Mouse (Mus musculus) CH12.LX (cell line): ENCODE measurements at regions not wholly inside any gene's neighbourhood (a gene's known extent, or its start where the extent isn't known, plus 50 kb on each side); places are given as distances from the start of the nearest gene placed in this dataset.

ENCODE experiments used
- DNase-seq: peaks from one replicate; pipeline ENCODE4 v3.0.0-alpha.2; 2013; ENCODE audit errors: extremely low read depth
- H3K27ac ChIP-seq: 2 replicates; pipeline ENCODE4 v1.5.1; 2012; ENCODE audit warnings: low read depth, mild to moderate bottlenecking, control low read depth, moderate library complexity; ENCODE audit not compliant: insufficient read depth
- H3K27me3 ChIP-seq: replicated peaks from 2 replicates; pipeline ENCODE3; 2012; ENCODE audit warnings: inconsistent platforms
- H3K36me3 ChIP-seq, 2 experiments: replicated peaks in 1 of 2; 2 replicates each; pipeline versions ENCODE3 to v1.6.1; 2012; ENCODE audit warnings: inconsistent platforms in 1 of 2, low read length in 1 of 2, mild to moderate bottlenecking in 1 of 2, mixed read lengths in 1 of 2, moderate library complexity in 1 of 2; ENCODE audit not compliant: control insufficient read depth in 1 of 2, insufficient read depth in 1 of 2
- H3K4me1 ChIP-seq, 2 experiments: 2 replicates each; pipeline ENCODE4 v1.6.1; 2012; ENCODE audit warnings: inconsistent platforms in 1 of 2, moderate library complexity in 1 of 2; ENCODE audit not compliant: insufficient read depth in 2 of 2, control insufficient read depth in 1 of 2
- H3K4me2 ChIP-seq: 2 replicates; pipeline ENCODE4 v1.6.1; 2012; ENCODE audit warnings: low read depth, mild to moderate bottlenecking, control low read depth; ENCODE audit not compliant: poor library complexity, insufficient read depth, severe bottlenecking
- H3K4me3 ChIP-seq, 3 experiments: fragments of 150-350 bp in 1 of 3; sonication (generic) in 1 of 3; replicated peaks in 1 of 3; 2 replicates each; pipeline versions ENCODE3 to v1.5.1; 2011 to 2012; ENCODE audit warnings: low read depth in 2 of 3, low read length in 2 of 3, mild to moderate bottlenecking in 2 of 3, moderate library complexity in 2 of 3, control low read depth in 1 of 3, improper control_type of control experiment in 1 of 3, inconsistent platforms in 1 of 3, mixed read lengths in 1 of 3; ENCODE audit not compliant: poor library complexity in 1 of 3
- H3K79me2 ChIP-seq: replicated peaks from 2 replicates; pipeline ENCODE4 v1.6.1; 2012; ENCODE audit warnings: mild to moderate bottlenecking, moderate library complexity; ENCODE audit not compliant: control insufficient read depth, poor library complexity, insufficient read depth, severe bottlenecking; ENCODE audit errors: extremely low read depth
- H3K9ac ChIP-seq: 2 replicates; pipeline ENCODE4 v1.6.1; 2012; ENCODE audit warnings: low read depth, mild to moderate bottlenecking, control low read depth, moderate library complexity; ENCODE audit not compliant: insufficient read depth
- H3K9me3 ChIP-seq: replicated peaks from 2 replicates; pipeline ENCODE3; 2012; ENCODE audit warnings: low read length, inconsistent platforms, mixed read lengths
- CHD1 ChIP-seq: IDR thresholded peaks from 2 replicates; pipeline ENCODE4 v1.6.1; 2012; ENCODE audit warnings: low read depth, low read length, improper control_type of control experiment, inconsistent platforms
- CTCF ChIP-seq, 2 experiments: IDR thresholded peaks in 1 of 2; conservative IDR thresholded peaks in 1 of 2; 2 replicates each; pipeline ENCODE4 v1.5.1; 2011 to 2012; ENCODE audit warnings: low read depth in 2 of 2, low read length in 2 of 2, improper control_type of control experiment in 1 of 2, inconsistent platforms in 1 of 2, mild to moderate bottlenecking in 1 of 2, moderate library complexity in 1 of 2
- ELF1 ChIP-seq: IDR thresholded peaks from 2 replicates; pipeline ENCODE4 v1.6.1; 2014; ENCODE audit warnings: low read depth, mild to moderate bottlenecking, inconsistent platforms, low read length, improper control_type of control experiment
- EP300 ChIP-seq: IDR thresholded peaks from 2 replicates; pipeline ENCODE4 v1.6.1; 2011; ENCODE audit warnings: low read length, improper control_type of control experiment
- ETS1 ChIP-seq: conservative IDR thresholded peaks from 2 replicates; pipeline ENCODE4 v1.6.1; 2012; ENCODE audit warnings: low read depth, mild to moderate bottlenecking, inconsistent platforms, low read length, improper control_type of control experiment, moderate library complexity
- GABPA ChIP-seq: IDR thresholded peaks from 2 replicates; pipeline ENCODE4 v1.6.1; 2012; ENCODE audit warnings: low read depth, low read length, improper control_type of control experiment, inconsistent platforms; ENCODE audit not compliant: insufficient replicate concordance
- IRF4 ChIP-seq: IDR thresholded peaks from 2 replicates; pipeline ENCODE4 v1.6.1; 2014; ENCODE audit warnings: low read depth, mild to moderate bottlenecking, inconsistent platforms, low read length, improper control_type of control experiment
- JUND ChIP-seq: conservative IDR thresholded peaks from 2 replicates; pipeline ENCODE4 v1.6.1; 2011; ENCODE audit warnings: low read depth, low read length, improper control_type of control experiment
- KAT2A ChIP-seq: IDR thresholded peaks from 2 replicates; pipeline ENCODE4 v1.6.1; 2012; ENCODE audit warnings: low read length, improper control_type of control experiment, inconsistent platforms; ENCODE audit not compliant: insufficient replicate concordance
- MAX ChIP-seq: IDR thresholded peaks from 2 replicates; pipeline ENCODE4 v1.6.1; 2011; ENCODE audit warnings: low read length, improper control_type of control experiment
- MXI1 ChIP-seq: IDR thresholded peaks from 2 replicates; pipeline ENCODE4 v1.6.1; 2011; ENCODE audit warnings: mild to moderate bottlenecking, low read depth, low read length, improper control_type of control experiment
- MYC ChIP-seq: IDR thresholded peaks from 2 replicates; pipeline ENCODE4 v1.6.1; 2011; ENCODE audit warnings: low read depth, mild to moderate bottlenecking, improper control_type of control experiment, low read length
- NRF1 ChIP-seq: IDR thresholded peaks from 2 replicates; pipeline ENCODE4 v1.6.1; 2014; ENCODE audit warnings: low read depth, mild to moderate bottlenecking, inconsistent platforms, low read length, improper control_type of control experiment, moderate library complexity
- POLR2A ChIP-seq: IDR thresholded peaks from 2 replicates; pipeline ENCODE4 v1.6.1; 2011; ENCODE audit warnings: low read depth, mild to moderate bottlenecking, improper control_type of control experiment, low read length
- SMC3 ChIP-seq: IDR thresholded peaks from 2 replicates; pipeline ENCODE4 v1.6.1; 2011; ENCODE audit warnings: low read depth, low read length, improper control_type of control experiment
- TBP ChIP-seq: conservative IDR thresholded peaks from 2 replicates; pipeline ENCODE4 v1.6.1; 2011; ENCODE audit warnings: low read depth, low read length, improper control_type of control experiment
- ZC3H11A ChIP-seq: IDR thresholded peaks from 2 replicates; pipeline ENCODE4 v1.6.1; 2012; ENCODE audit warnings: low read depth, mild to moderate bottlenecking, inconsistent platforms, low read length, improper control_type of control experiment
- ZKSCAN1 ChIP-seq: IDR thresholded peaks from 2 replicates; pipeline ENCODE4 v1.6.1; 2012; ENCODE audit warnings: low read depth, inconsistent platforms, low read length, improper control_type of control experiment, borderline replicate concordance
- ZNF384 ChIP-seq: IDR thresholded peaks from 2 replicates; pipeline ENCODE4 v1.6.1; 2012; ENCODE audit warnings: low read depth, low read length, improper control_type of control experiment, inconsistent platforms
- dilution Hi-C: fragments of 300-500 bp; cut with MboI; formaldehyde crosslinking; loops from 2 replicates; pipeline ENCODE4 v1.14.3; 2020; ENCODE audit warnings: low sequenced_read_pairs; ENCODE audit not compliant: extremely low pct_unique_long_range_greater_than_20kb, extremely low pct_ligation_motif_present
- in situ Hi-C: fragments of 300-500 bp; cut with MboI; formaldehyde crosslinking; loops from 3 replicates; pipeline ENCODE4 v1.14.3; 2019; ENCODE audit warnings: low sequenced_read_pairs, low pct_ligation_motif_present, low pct_unique_long_range_greater_than_20kb, mixed read lengths

DNA sequence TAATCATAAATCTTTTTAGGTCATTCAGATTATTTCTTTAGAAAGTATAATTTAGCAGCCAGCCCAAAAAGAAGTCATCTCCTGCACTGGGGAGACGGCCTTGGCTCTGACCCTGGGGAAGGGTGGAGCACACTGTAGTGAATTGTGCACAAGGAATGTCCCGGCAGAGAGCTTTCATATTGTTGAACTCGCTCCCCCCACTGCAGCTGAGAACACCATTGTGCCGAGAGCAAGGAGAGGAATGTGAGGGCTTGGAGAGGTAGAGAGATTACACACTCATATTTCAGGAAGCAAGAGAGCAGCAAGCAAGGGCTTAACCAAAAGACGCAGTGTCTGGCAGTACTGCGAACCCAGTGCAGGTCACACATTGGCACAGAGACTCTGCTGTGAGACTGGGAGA, 216.8 kb downstream of the Zfp36l1 start:
- dilution Hi-C loops = no loop called here

DNA sequence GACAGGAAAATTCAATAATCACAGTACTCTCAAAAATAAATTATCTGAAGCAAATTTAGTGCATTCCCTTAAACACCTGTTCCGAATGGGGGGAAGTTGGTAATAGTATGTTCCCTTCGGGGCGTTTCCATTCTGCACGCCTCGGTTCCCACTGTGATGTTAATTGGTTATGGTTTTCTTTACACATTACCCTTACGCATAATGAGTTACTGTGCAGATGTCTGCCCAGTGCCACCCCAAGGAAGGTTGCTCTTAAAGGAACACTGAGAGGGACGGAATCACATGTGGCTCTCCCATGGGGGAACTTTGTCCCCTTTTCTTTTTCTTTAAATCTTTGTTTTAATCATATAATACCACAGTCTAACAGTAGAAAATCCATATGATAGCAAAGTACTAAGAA, 217.5 kb downstream of the Zfp36l1 start:
- peaks cover 2 to 14% of the 10 kb centered on the region in 2 experiments; a peak in 3 of 4 replicates for H3K4me1 ChIP-seq
- no peak overlapping the region for H3K4me3 ChIP-seq
- H3K27ac ChIP-seq = no peak overlapping the region
- peaks cover 3% of the 10 kb centered on the region for H3K9me3 ChIP-seq
- no peak for TF ChIP-seq KAT2A
- TF ChIP-seq MYC = no peak
- no peak for TF ChIP-seq MXI1
- no peak for TF ChIP-seq NRF1
- no peak for TF ChIP-seq SMC3
- no peak for TF ChIP-seq ZNF384
- TF ChIP-seq, all 38 proteins: peak for 0
- no peaks in the 10 kb centered on the region for H3K79me2 ChIP-seq
- H3K36me3 ChIP-seq = no peaks in the 10 kb centered on the region
- H3K9ac ChIP-seq = no peak overlapping the region
- in situ Hi-C loops (no loop called here), dilution Hi-C loops (no loop called here)
- H3K27me3 ChIP-seq = no peaks in the 10 kb centered on the region
- no peak overlapping the region for H3K4me2 ChIP-seq
- DNase-seq = no peak

More for the DNA sequence above, 216.8 kb downstream of the Zfp36l1 start:
- in situ Hi-C loops = no loop called here
- Histone ChIP-seq H3K79me2 (no peaks in the 10 kb centered on the region), H3K27me3 (no peaks in the 10 kb centered on the region), H3K4me3 (no peak overlapping the region), H3K4me1 (peaks cover 2 to 11% of the 10 kb centered on the region in 2 experiments; a peak in 3 of 4 replicates), H3K9me3 (peaks cover 3% of the 10 kb centered on the region), H3K9ac (no peak overlapping the region), H3K4me2 (no peak overlapping the region), H3K36me3 (no peaks in the 10 kb centered on the region), H3K27ac (no peak overlapping the region)
- TF ChIP-seq CTCF (conservative IDR thresholded peaks at IDR 0.05 in 1 of 2, IDR thresholded peaks at IDR 0.05 in 1 of 2; ENCODE audit: low read depth in 2 of 2, low read length in 2 of 2) = no peak
- TF ChIP-seq CHD1 = no peak
- TF ChIP-seq ZKSCAN1 = no peak
- no peak for TF ChIP-seq JUND
- TF ChIP-seq IRF4 = no peak
- TF ChIP-seq SMC3 = no peak
- TF ChIP-seq POLR2A = no peak
- no peak for TF ChIP-seq KAT2A
- TF ChIP-seq EP300 = no peak
- TF ChIP-seq ETS1 = no peak
- TF ChIP-seq MAX = no peak
- no peak for TF ChIP-seq NRF1
- TF ChIP-seq TBP = no peak
- no peak for TF ChIP-seq ZC3H11A
- no peak for TF ChIP-seq ELF1
- no peak for TF ChIP-seq GABPA
- DNase-seq = no peak
